Mouse (Mus musculus): ENCODE measurements around the gene Efhc1.

GRCm38 (mm10) chr1:20989461-20990083 is 38.1 kb downstream of the Efhc1 start:
- no peak for TF ChIP-seq MAX (IDR thresholded peaks at IDR 0.05; ENCODE audit: low read depth)
- TF ChIP-seq POLR2A (IDR thresholded peaks at IDR 0.05; ENCODE audit: insufficient read length, low read depth) = no peak
- TF ChIP-seq TCF12 (IDR thresholded peaks at IDR 0.05; ENCODE audit: insufficient read depth, poor library complexity, severe bottlenecking) = peak; percentile 1
- no peak for TF ChIP-seq POLR2AphosphoS2 (IDR thresholded peaks at IDR 0.05; ENCODE audit: insufficient read length, low read depth)
- TF ChIP-seq CEBPB (IDR thresholded peaks at IDR 0.05; ENCODE audit: insufficient read depth, poor library complexity, severe bottlenecking) = peak; percentile 34; the same call in 1 of the 2 replicates
- TF ChIP-seq MYOG (IDR thresholded peaks at IDR 0.05; ENCODE audit: control insufficient read depth in 1 of 3, insufficient read depth in 1 of 3, insufficient read length in 2 of 3, low read depth in 2 of 3) = no peak
- no peak for TF ChIP-seq SRF (IDR thresholded peaks at IDR 0.05; ENCODE audit: control insufficient read depth, insufficient read length, low read depth)
- no peak for TF ChIP-seq E2F4 (IDR thresholded peaks at IDR 0.05; ENCODE audit: insufficient read depth)
- TF ChIP-seq MYOD1 (IDR thresholded peaks at IDR 0.05; ENCODE audit: control insufficient read depth in 1 of 3, insufficient read length in 2 of 3, low read depth in 2 of 3) = peak in 2 of 3 experiments; percentile 65 to 73
- no peak for TF ChIP-seq USF1 (IDR thresholded peaks at IDR 0.05; ENCODE audit: low read depth)
- TF ChIP-seq TCF3 (IDR thresholded peaks at IDR 0.05; ENCODE audit: insufficient read length, low read depth) = no peak

Data from myocyte (in vitro differentiated cells).